Mouse (Mus musculus): ENCODE data around the gene Elf1.

- TF ChIP-seq POLR2A (IDR thresholded peaks at IDR 0.05; ENCODE audit: low read depth, low read length), result no peak
- no peak for TF ChIP-seq CTCF (conservative IDR thresholded peaks at IDR 0.05; ENCODE audit: insufficient read depth, insufficient read length, low read depth, low read length)
These were observed 19.8 kb downstream of the Elf1 start for GRCm38 (mm10) chr14:79500756-79501155.
